Mouse (Mus musculus): ENCODE measurements around the gene Inka1.

Inka1 gene

GRCm38 (mm10) chr9:107983421-107983890 is 2.2 kb downstream of the Inka1 start:
- DNase-seq = peak; percentile 93

- peak; percentile 90 for DNase-seq
Observed at GRCm38 (mm10) chr9:107982681-107983346, 2.9 kb downstream of the Inka1 start, which contains the start of gene Gm20661. Gene Gm20661 (plus strand): TSS chr9:107983058.

- peak; percentile 73 for DNase-seq
Observed at GRCm38 (mm10) chr9:107981684-107982605, 3.7 kb downstream of the Inka1 start.

DNA sequence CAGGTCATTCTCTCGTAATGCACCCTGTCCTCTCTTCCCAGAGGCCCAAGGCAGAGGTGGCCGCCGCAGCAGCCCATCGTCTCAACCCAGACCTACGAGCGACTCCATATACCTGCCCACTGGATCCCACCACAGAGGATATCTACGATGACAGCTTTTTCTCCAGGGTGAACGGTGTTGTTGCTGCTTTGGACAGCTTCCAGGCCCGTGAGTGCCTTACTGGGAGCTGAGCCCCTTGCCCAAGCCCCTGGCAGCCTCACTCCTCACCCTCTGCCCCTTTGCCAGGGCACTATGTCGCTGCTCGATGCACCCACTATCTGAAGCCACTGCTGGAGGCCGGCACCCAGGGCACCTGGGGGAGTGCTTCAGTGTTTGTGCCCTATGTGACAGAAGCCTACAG is 6.9 kb downstream of the Inka1 start:
- DNase-seq = no peak

DNA sequence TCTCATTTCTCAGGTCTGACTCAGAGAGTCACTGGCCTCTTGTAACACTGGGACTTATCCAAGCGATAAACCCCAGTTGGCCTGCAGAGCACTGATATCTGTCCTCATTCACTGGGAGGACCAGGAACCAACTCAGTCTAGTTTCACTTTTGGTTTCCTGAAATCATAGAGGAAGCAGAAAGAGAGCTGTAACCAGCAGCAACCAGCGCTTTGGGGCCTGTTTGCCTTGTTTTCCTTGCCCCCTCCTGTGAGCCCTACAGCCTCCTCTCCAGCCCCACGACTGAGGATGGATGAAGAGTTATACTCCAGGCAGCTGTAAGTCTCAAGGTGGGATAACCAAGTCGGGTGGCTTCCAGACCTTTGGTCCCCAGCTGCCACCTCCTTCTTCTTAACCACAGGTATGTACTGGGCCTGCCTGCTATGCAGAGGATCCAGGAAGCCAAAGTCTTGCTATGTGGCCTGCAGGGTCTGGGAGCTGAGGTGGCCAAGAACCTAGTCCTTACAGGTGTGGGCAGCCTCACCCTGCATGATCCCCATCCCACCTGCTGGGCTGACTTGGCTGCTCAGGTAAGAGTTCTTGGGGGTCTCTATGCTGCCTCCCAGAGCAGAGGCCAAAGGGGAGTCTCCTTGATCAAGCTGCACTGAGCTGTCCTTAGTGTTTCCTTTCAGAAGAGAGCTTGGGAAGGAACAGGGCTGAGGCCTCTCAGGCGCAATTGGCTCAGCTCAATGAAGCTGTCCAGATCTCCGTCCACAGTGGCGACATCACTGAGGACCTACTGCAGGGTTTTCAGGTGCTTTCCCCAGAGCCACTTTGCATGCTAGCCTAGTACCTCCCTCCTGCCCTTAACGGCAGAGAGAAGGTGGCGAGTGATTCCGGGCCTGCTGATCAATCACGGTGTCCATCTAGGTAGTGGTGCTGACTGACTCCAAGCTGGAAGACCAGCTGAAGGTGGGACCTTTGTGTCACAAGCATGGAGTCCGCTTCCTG is 10.0 kb downstream of the Inka1 start, which contains the start of gene Uba7:
Gene Uba7 (plus strand): TSS at position 107 of the 988 bp plus-strand sequence.
- peak; percentile 44 for DNase-seq

- no peak for DNase-seq
Observed at GRCm38 (mm10) chr9:107974491-107975171, 11.0 kb downstream of the Inka1 start.

DNA sequence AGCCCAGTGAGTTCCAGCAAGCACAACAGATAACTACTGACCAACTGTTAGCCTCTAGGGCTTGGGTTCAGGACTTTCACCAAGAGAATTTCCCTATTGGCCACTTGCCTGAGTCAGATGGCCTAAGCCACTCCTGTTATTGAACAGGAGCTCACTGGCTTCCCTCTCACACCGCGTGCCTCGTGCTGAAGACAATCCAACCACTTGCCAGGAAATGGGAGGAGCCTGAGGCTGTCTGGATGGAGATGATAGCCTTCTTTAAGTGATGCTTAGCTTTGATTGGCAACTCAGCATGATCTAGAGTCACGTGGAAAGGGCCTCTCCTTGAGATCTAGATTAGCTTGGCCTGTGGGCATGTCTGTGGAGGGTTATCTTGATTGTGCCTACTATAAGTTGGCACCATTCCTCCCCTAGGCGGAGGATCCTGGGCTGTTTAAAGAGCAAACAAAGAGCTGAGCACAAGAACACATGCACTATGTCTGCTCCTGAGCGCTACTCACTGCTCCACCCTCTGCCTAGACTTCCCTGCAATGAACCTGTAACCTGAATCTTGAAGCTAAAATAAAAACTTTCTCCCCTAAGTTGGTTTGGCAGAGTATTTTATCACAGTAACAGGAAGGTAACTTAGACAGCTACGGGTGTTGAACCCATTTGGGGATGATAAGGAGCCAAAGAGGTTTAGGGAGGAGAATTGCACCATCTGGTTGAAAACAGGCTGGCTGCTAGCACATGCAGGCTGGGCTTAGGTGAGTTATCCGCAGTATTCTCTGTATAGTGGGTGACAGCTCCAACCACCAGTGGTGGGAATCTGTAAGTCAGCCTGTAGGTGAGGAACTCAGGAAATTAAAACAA is 13.8 kb downstream of the Inka1 start:
- DNase-seq = no peak

DNA sequence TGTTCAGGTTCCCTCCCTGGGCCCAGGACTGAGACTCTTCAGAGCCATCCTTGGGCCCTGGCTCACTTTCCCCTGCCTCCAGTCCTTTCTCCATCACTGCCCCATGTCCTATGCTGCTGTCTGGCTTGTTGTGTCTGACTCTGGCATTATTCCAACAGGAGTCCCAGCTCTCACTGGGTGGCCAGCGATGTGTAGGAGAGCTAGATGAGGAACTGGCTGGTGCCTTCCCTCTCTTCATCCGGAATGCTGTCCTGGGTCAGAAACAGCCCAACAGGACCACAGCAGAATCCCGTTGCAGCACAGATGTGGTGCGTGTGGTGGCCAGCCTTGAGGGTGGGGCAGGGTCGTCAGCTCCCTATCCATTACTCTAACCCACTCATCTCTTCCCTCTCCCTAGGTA is 15.4 kb downstream of the Inka1 start:
- DNase-seq = no peak

DNA sequence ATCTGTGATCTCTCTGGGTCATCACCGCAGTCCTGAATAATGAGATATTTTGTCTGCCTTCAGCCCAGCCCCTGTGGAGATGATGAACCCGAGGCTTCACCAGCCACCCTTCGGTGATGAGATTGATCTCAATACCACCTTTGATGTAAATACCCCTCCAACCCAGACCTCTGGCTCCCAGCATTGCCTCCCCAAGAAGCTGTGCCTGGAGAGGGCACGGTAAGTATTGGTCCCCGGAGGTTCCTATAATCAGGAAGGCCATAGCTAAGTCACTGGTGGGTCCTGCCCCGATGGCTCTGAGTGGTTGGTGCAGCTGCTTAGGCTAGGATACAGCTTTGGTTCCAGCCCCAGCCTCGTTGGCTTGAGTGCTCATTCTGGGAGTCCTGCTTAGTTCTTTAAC is 17.1 kb downstream of the Inka1 start:
- DNase-seq = no peak

GRCm38 (mm10) chr9:107967437-107967836 is 18.2 kb downstream of the Inka1 start:
- peak; percentile 23 for DNase-seq

DNA sequence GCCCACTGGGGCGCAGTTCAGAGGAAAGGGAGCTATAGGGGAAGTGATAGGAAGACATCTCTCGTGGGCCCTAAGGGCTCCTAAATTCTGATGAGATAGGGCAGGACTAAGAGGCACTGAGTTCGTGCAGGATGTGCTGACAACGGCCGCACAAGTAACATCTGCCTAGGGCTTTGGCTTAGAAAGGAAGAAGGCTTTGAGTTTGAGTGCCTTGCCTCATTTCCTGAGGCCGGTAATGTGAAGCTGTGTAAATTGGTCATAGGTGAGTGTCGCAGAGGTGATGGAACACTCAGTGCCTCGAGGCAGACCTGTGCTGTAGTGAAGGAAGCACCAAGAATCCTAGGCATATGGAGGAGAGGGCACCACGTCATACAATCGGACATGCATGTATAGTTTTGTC is 19.0 kb downstream of the Inka1 start:
- no peak for DNase-seq

DNA sequence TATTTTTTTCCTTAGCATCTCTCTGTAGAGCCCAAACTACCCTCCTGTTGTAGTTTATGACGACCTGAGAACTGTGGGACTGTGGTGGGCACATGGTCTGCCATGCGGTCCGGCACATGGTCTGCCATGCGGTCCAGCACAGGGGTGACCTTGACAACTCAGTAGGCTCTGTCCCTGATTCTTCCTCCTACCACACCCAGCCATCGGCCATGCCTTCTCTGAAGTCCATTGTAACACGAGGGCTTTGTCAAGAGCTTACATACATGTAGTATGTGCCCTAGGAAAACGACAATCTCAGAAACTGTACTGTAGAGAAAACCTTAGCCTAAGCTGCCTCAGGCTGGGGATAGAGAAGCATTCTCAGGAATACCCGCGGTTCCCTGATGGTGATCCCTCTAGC is 21.0 kb downstream of the Inka1 start:
- no peak for DNase-seq

- peak; percentile 91 for DNase-seq
Observed at GRCm38 (mm10) chr9:107963700-107964099, 22.0 kb downstream of the Inka1 start.

DNA sequence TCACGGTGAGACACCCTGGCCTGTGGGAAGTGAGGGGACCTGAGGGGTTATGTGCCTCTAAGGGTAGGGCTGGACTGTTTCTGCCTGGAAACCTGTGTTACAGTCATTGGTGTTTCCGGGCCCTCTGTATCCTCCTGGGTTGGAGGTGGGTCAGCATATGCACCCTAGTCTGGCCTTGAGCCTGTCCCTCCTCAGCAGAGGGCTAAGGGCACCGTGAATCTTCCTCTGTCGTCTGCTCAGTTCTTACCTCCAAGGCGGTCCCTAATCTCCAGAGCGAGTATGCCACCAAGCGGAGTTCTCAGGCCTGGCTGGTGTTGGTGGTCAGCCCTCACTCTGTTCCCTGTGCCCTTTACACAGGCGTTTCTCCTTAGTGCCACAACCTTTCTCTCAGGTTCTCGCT is 22.8 kb downstream of the Inka1 start:
- DNase-seq = no peak

DNA sequence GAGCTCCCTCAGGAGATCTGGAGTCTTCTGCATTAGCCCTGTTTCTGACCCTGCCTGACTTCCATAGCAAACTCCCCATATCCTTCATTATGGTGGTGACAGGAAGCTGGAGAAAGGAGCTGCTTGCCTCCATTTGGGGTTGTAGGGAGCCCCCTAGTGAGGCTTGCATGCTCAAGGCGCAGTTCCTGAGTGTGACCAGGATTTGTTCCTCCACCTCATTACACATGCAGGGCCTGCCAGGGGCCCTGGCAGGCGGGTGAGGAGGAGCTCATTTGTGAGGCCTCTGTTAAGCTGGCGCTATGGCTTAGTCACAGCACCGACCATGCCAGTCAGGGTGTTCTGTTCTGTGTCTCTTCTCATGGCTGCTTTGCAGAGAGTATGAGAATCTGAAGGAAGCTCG is 23.8 kb downstream of the Inka1 start:
- peak; percentile 35 for DNase-seq

GRCm38 (mm10) chr9:107961351-107961762 is 24.3 kb downstream of the Inka1 start:
- DNase-seq = no peak

DNA sequence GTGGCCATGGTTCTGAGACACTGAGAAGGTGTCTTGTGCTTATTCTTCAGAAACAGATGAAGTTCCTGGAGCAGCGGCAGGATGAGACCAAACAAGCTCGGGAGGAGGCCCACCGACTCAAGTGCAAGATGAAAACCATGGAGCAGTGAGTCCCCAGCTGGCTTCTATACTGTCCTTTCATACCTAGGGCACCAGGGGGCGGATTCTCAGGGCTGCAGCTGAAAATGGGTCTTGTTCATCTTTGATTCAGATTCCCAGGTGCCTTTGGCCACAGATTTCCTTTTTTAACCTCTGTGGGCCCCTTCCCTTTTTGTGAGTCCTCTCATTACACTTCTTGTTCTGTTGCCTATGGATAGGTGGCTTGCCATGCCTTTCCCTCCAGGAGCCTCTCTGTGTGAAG is 24.8 kb downstream of the Inka1 start:
- no peak for DNase-seq

DNA sequence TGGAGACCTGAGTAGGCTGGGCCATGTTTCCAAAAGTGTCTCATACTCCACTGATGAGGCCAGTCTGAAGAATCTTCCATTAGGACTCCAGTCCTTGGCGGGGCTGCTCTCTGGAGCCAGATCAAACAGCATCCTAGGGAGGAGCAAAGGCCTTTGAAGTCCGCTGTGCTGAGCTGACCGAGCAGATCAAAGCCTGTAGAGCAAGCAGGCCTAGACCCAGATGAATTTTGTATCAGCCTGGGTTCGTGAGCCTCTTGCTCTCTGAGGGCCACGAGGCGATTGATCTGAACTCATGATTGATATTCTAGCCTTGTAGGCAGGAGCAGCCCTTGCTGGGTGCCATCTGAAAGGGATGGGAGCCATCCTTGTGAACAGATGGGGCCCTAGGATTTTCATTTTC is 25.8 kb downstream of the Inka1 start:
- DNase-seq = no peak

DNA sequence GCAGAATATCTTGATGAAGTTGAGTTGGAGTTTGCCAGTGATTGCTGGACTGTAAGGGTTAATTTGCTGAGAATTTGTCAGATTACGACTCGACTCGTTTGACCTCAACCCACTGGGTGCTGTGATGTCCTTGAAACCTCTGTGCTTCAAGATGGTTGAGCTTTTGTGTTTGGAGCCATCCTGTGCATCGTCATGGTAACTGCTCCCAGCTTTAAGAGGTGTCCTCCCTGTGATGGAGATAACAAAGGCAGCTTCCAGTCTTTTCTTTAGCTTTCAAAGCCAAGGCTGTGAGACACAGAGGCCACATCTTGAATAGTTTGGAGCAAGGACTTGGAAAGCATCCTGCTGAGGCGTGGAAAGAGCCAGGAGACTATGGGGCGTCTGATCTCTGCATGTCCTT is 28.5 kb downstream of the Inka1 start:
- DNase-seq = no peak

DNA sequence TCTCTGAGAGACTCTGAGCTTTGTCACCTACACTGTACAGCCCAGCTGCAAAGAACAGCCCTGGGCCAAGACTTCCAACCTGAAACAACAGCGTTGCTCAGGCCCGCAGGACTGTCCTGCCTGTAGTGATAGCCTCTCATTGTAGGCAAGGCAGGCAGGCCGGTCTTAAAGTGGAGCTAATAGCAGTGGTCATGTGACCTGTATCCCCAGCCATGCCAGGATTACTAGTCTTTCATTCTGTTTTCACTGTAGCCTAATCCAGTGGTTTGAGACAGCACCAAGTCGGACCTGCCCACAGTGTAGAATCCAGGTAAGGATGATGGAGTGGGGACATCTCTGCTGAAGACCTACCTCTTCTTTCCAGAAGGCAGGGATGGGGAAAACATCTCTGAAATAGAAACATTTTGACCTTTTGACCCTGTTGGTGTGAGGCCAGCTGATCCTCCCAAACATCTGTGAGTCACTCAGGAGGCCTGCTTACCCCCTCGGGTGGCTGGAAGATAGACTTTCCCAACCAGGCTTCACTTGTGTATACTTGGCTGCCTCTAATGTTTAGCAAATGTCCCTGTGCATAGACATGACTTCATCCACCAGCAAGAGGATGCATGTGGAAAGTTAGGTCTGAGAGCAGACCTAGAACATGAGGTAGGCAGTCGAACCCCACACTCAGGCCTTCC is 29.9 kb downstream of the Inka1 start:
- DNase-seq = no peak

Data from kidney, postnatal 14 days (tissue).